Mouse (Mus musculus) bone marrow macrophage, adult 2 months (primary cell): ENCODE results near the gene Brd7.

Experiments
- CTCF ChIP-seq: IDR thresholded peaks from 2 replicates; pipeline ENCODE4 v1.5.1; 2012; ENCODE audit warnings: low read depth, mild to moderate bottlenecking, low read length, moderate library complexity
- POLR2A ChIP-seq: IDR thresholded peaks from 2 replicates; pipeline ENCODE4 v1.6.1; 2012; ENCODE audit warnings: mild to moderate bottlenecking, low read depth, low read length, borderline replicate concordance

- TF ChIP-seq POLR2A, result no peak
- no peak for TF ChIP-seq CTCF
Observed at GRCm38 (mm10) chr8:88376836-88377582, 15.0 kb upstream of the Brd7 start.
